Comparison of ENCODE assay signal across 16 mouse cellular contexts in the genomic region with DNA sequence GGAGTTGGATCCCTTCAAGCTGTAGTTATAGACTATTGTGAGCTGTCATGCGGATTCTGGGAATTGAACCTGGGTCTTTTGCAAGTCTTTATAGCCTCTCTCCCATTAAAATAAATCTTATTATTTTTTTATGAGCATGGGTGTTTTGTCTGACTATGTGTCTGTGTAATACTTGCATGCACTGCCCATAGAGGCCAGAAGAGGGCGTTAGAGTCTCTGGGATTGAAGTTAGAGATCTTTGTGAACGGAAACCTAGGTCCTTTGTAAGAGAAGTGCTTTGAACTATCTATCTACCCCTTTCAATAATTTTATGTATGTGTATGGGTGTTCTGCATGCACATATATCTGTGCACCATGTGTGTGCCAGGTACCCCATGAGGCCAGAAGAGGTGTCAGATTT. TPM values are rescaled to one million over a fixed set of nuclear protein-coding genes. Genes with fewer than 3 reads are reported as not detected.
DNase-seq lines count a peak whose midpoint lies in the region; TF ChIP-seq lines count a peak whose summit lies in the region.
"Had no signal": no experiment of that assay in that cellular context is flagged by ENCODE, and none has a peak within 500 bp of the region (broad histone marks: within the 10 kb centered on the region; RNA-seq: fewer than 3 reads in every experiment).

No protein-coding gene starts in this region.

- H3K27ac ChIP-seq in left cerebral cortex, adult 2 months: no peak overlapping the region
- H3K27ac ChIP-seq: embryonic facial prominence, embryonic 12.5 days; forebrain, embryonic 10.5 days; heart, embryonic 13.5 days; limb, embryonic 12.5 days; midbrain, embryonic 15.5 days; neural tube, embryonic 13.5 days had no signal

- peak; percentile 37 for TF ChIP-seq CTCF in left cerebral cortex, adult 2 months (IDR thresholded peaks at IDR 0.05)

- H3K4me3 ChIP-seq in left cerebral cortex, adult 2 months: no peak overlapping the region
- H3K4me3 ChIP-seq: embryonic facial prominence, embryonic 12.5 days; forebrain, embryonic 10.5 days; heart, embryonic 13.5 days; limb, embryonic 12.5 days; midbrain, embryonic 15.5 days; neural tube, embryonic 13.5 days had no signal

- intact Hi-C loops in left cerebral cortex, adult 2 months (cut with DNase I): no loop called here
- intact Hi-C loops in left cerebral cortex, postnatal 14 days (cut with DNase I): no loop called here
- intact Hi-C loops in gastrocnemius, postnatal 36 days (cut with DNase I): no loop called here

- no peak for DNase-seq in left cerebral cortex, adult 2 months (ENCODE audit: extremely low spot score in 1 of 2, low spot score in 2 of 2)
- no peak for DNase-seq in left cerebral cortex, postnatal 14 days (ENCODE audit: low spot score in 2 of 2)
- peak; percentile 62 for DNase-seq in CD4-positive, CD25-positive, alpha-beta regulatory T cell, adult 2 months (ENCODE audit: low read depth, low spot score)
- DNase-seq in R1 (ENCODE audit: low read depth, low spot score): peak; percentile 57
- DNase-seq in thymus, postnatal 10 days (ENCODE audit: low spot score in 2 of 2): peak; percentile 38 to 61
- DNase-seq in kidney, postnatal 36 days: no peak
- DNase-seq in gastrocnemius, postnatal 36 days: no peak
- DNase-seq: cerebellum, adult 9-10 months; layer of hippocampus, adult 9-11 months; right cerebral cortex, adult 18-20 months had no signal

RNA-seq across cellular contexts. Expression of gene Edem1, which starts 21.0 kb away (rescaled TPM):
- 10 to 100 TPM; 17.1 to 18.1 TPM for total RNA-seq in left cerebral cortex, adult 2 months (2021)
- 10 to 100 TPM; 19.0 to 25.5 TPM for total RNA-seq in left cerebral cortex, postnatal 14 days (2021)
- total RNA-seq in gastrocnemius, postnatal 36 days (2021): 1 to 10 TPM; 7.1 to 9.8 TPM

RNA-seq across cellular contexts. Expression of gene Arl8b, which starts 24.5 kb away (rescaled TPM):
- total RNA-seq in left cerebral cortex, adult 2 months (2021): 100 to 1,000 TPM; 200 to 203 TPM
- total RNA-seq in left cerebral cortex, postnatal 14 days (2021): 100 to 1,000 TPM; 198 to 199 TPM
- 100 to 1,000 TPM in 1 of 2 experiments, 10 to 100 TPM in 1; 94.7 to 103 TPM for total RNA-seq in gastrocnemius, postnatal 36 days (2021)

Comparison
In these comparisons a context has a peak if more than half of its experiments do, and no peak if none do; other contexts are left out.
1. DNase-seq: peak in CD4-positive, CD25-positive, alpha-beta regulatory T cell, adult 2 months (single experiment), R1 (single experiment) and thymus, postnatal 10 days (2 of 2); none in left cerebral cortex, adult 2 months (0 of 2), left cerebral cortex, postnatal 14 days (0 of 2), kidney, postnatal 36 days (0 of 2) and gastrocnemius, postnatal 36 days (0 of 2).